Mouse (Mus musculus): ENCODE measurements around the gene Epb41l5.

GRCm38 (mm10) chr1:119497346-119498004, 151.3 kb downstream of the Epb41l5 start:
- TF ChIP-seq CTCF (IDR thresholded peaks at IDR 0.05; ENCODE audit: borderline replicate concordance, extremely low read depth, insufficient read depth, insufficient read length) (no peak), POLR2A (IDR thresholded peaks at IDR 0.05; ENCODE audit: borderline replicate concordance, extremely low read depth, insufficient read depth, insufficient read length, poor library complexity, severe bottlenecking) (no peak)

All from brain, embryonic 14.5 days (tissue).